In the genomic region with DNA sequence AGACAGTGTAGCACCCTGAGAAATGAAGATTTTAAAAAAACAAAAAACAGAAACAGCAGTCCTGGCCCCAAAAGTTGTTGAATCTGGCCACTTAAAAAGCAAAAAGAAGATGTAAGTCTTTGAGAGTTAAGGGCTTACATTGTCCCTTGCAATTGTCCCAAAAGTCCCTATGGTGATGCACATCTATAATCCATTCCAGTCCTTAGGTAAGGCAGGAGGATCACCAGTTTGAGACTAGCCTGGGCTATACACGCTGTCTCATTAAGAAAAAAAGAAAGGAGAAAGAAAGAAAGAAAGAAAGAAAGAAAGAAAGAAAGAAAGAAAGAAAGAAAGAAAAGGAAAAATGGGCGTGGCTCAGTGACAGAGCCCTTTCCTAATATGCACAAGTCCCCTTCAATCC, we compare ENCODE assay signal across 8 mouse cellular contexts. TPM values are rescaled to one million over a fixed set of nuclear protein-coding genes. Genes with fewer than 3 reads are reported as not detected.
DNase-seq lines count a peak whose midpoint lies in the region; ATAC-seq and TF ChIP-seq lines count a peak whose summit lies in the region.

No protein-coding gene starts in this region.

- no peak for ATAC-seq in megakaryocyte, adult 5-6 weeks (ENCODE audit: poor library complexity, severe bottlenecking)
- no peak; the same call in 1 of the 2 replicates for ATAC-seq in liver, embryonic 13.5 days (ENCODE audit: low read depth)
- ATAC-seq in stomach, postnatal 0 days (ENCODE audit: low FRiP score, low TSS enrichment), result no peak

- no peak for TF ChIP-seq POLR2A in cerebellum, adult 2 months (IDR thresholded peaks at IDR 0.05; ENCODE audit: borderline replicate concordance, insufficient read depth, low read length)

- H3K4me1 ChIP-seq in cerebellum, adult 2 months (ENCODE audit: control insufficient read depth, insufficient read depth, low read length), result peaks cover 20% of the 10 kb centered on the region; the same call in 1 of the 2 replicates
- peaks cover 100% of the 10 kb centered on the region for H3K4me1 ChIP-seq in megakaryocyte, embryonic 14.5 days
- H3K4me1 ChIP-seq in liver, embryonic 13.5 days (replicated peaks), result peaks cover 51% of the 10 kb centered on the region
- H3K4me1 ChIP-seq in stomach, postnatal 0 days (replicated peaks; ENCODE audit: control insufficient read depth, insufficient read depth), result peaks cover 6% of the 10 kb centered on the region; the same call in 1 of the 2 replicates

- H3K9me3 ChIP-seq in megakaryocyte, embryonic 14.5 days, result peaks cover 4% of the 10 kb centered on the region; the same call in 1 of the 2 replicates
- no peaks in the 10 kb centered on the region for H3K9me3 ChIP-seq in liver, embryonic 13.5 days (replicated peaks)
- no peaks in the 10 kb centered on the region for H3K9me3 ChIP-seq in stomach, postnatal 0 days (ENCODE audit: control insufficient read depth, low read length)

- H3K27ac ChIP-seq in cerebellum, adult 2 months (ENCODE audit: insufficient read depth, low read length), result no peak overlapping the region; the same call in 1 of the 2 replicates
- no peak overlapping the region for H3K27ac ChIP-seq in liver, embryonic 13.5 days
- H3K27ac ChIP-seq in stomach, postnatal 0 days (replicated peaks), result peak overlapping the region; percentile 85; the same call in 1 of the 2 replicates

- 45% methylated on average over 2 of the region's 2 CpGs for WGBS in cerebellum, adult 2 months
- WGBS in liver, embryonic 13.5 days (ENCODE audit: insufficient replicate concordance), result 18% methylated on average over 2 of the region's 2 CpGs
- WGBS in stomach, postnatal 0 days, result 18% methylated on average over 2 of the region's 2 CpGs

- no peak for TF ChIP-seq CTCF in cerebellum, adult 2 months (IDR thresholded peaks at IDR 0.05; ENCODE audit: borderline replicate concordance, insufficient read depth, low read depth, low read length)
- TF ChIP-seq CTCF in stomach, postnatal 0 days (IDR thresholded peaks at IDR 0.05; ENCODE audit: low read depth), result no peak

- no peaks in the 10 kb centered on the region for H3K27me3 ChIP-seq in cerebellum, adult 2 months (ENCODE audit: control insufficient read depth, insufficient read depth, low read length)
- H3K27me3 ChIP-seq in megakaryocyte, embryonic 14.5 days (replicated peaks), result no peaks in the 10 kb centered on the region
- H3K27me3 ChIP-seq in liver, embryonic 13.5 days, result 0 out of 2 replicates have a peak, but pooled peaks cover 3% of the 10 kb centered on the region
- no peaks in the 10 kb centered on the region for H3K27me3 ChIP-seq in stomach, postnatal 0 days (ENCODE audit: control insufficient read depth, insufficient read depth, low read length)

- H3K4me2 ChIP-seq in liver, embryonic 13.5 days, result peak overlapping the region; percentile 80
- peak overlapping the region; percentile 72 for H3K4me2 ChIP-seq in stomach, postnatal 0 days (replicated peaks; ENCODE audit: low read depth)

- H3K36me3 ChIP-seq in megakaryocyte, embryonic 14.5 days (replicated peaks; ENCODE audit: low read length), result peaks cover 68% of the 10 kb centered on the region
- H3K36me3 ChIP-seq in liver, embryonic 13.5 days, result no peaks in the 10 kb centered on the region
- H3K36me3 ChIP-seq in stomach, postnatal 0 days (ENCODE audit: control insufficient read depth, insufficient read depth, low read length), result no peaks in the 10 kb centered on the region

- no peak for TF ChIP-seq EP300 in stomach, postnatal 0 days (optimal IDR thresholded peaks at IDR 0.05)

- peak overlapping the region; percentile 78 for H3K4me3 ChIP-seq in cerebellum, adult 2 months (replicated peaks; ENCODE audit: insufficient read depth, low read depth, low read length)
- H3K4me3 ChIP-seq in megakaryocyte, embryonic 14.5 days (replicated peaks), result peak overlapping the region; percentile 92
- H3K4me3 ChIP-seq in liver, embryonic 13.5 days (replicated peaks), result peak overlapping the region; percentile 57
- H3K4me3 ChIP-seq in stomach, postnatal 0 days (ENCODE audit: low read depth, low read length), result peak overlapping the region; percentile 40; the same call in 1 of the 2 replicates

- peak overlapping the region; percentile 57; the same call in 1 of the 2 replicates for H3K9ac ChIP-seq in liver, embryonic 13.5 days
- H3K9ac ChIP-seq in stomach, postnatal 0 days (ENCODE audit: low read length), result no peak overlapping the region

- no peak for DNase-seq in cerebellum, adult 2 months
- no peak for DNase-seq in cerebellum, postnatal 36 days
- DNase-seq in liver, embryonic 13.5 days, result no peak
- DNase-seq in stomach, postnatal 0 days (ENCODE audit: low spot score), result no peak
- no peak for DNase-seq in adipocyte (ENCODE audit: low spot score)
- no peak for DNase-seq in urinary bladder, postnatal 10 days (ENCODE audit: low spot score)

RNA-seq across cellular contexts. Expression of a gene that starts 34.4 kb away (rescaled TPM):
- polyA plus RNA-seq in cerebellum, adult 2 months (2012; rRNA removed), result 31.8 and 34.1 TPM in 2 replicates
- polyA plus RNA-seq in megakaryocyte, embryonic 14.5 days (2012; ENCODE audit: insufficient read depth, low replicate concordance), result 36.8 and 40.6 TPM in 2 replicates
- 11.5 and 12.9 TPM in 2 replicates for total RNA-seq in megakaryocyte, adult 5-6 weeks (2015)
- total RNA-seq in megakaryocyte, adult 5-6 weeks (2017), result 10.9 and 13.6 TPM in 2 replicates
- 1.3 TPM in 2 replicates for polyA plus RNA-seq in liver, embryonic 13.5 days (2015; fragmentation: Nextera tagmentation; extraction: Ambion mirVana)
- 3.7 and 4.0 TPM in 2 replicates for polyA plus RNA-seq in stomach, postnatal 0 days (2015; fragmentation: Nextera tagmentation; extraction: Ambion mirVana)

Comparison
In these comparisons a context has a peak if more than half of its experiments do, and no peak if none do; other contexts are left out.
1. H3K4me3 ChIP-seq: peak in every context shown above with its lines; median percentile 92 in megakaryocyte, embryonic 14.5 days; 78 in cerebellum, adult 2 months; 57 in liver, embryonic 13.5 days; 40 in stomach, postnatal 0 days.